Mouse (Mus musculus) limb, embryonic 14.5 days (tissue): ENCODE data around the gene Dennd1a. TPM values are rescaled to one million over a fixed set of nuclear protein-coding genes. Genes with fewer than 3 reads are reported as not detected.

Experiments
- ATAC-seq: fragments of 200-750 bp; cut with Nextera tagmentation; 2 replicates; pipeline ENCODE4 v1.8.0; 2017; ENCODE audit warnings: low read depth, moderate number of reproducible peaks, moderate TSS enrichment; ENCODE audit not compliant: low FRiP score
- DNase-seq: peaks from one replicate; pipeline ENCODE4 v3.0.0-alpha.2; 2015; ENCODE audit warnings: low spot score
- H3K27ac ChIP-seq: fragments of 300-500 bp; sonication (generic); replicated peaks from 2 replicates; pipeline ENCODE4 v1.5.1; 2014; ENCODE audit warnings: low read depth, mild to moderate bottlenecking, low read length, moderate library complexity, mixed read lengths
- H3K27me3 ChIP-seq: fragments of 300-500 bp; sonication (generic); 2 replicates; pipeline ENCODE4 v1.6.1; 2014; ENCODE audit warnings: low read length, mixed read lengths; ENCODE audit not compliant: control insufficient read depth, insufficient read depth
- H3K36me3 ChIP-seq: fragments of 300-500 bp; sonication (generic); 2 replicates; pipeline ENCODE4 v1.6.1; 2014; ENCODE audit warnings: mild to moderate bottlenecking, low read length, moderate library complexity, mixed read lengths; ENCODE audit not compliant: control insufficient read depth, insufficient read depth
- H3K4me1 ChIP-seq: fragments of 300-500 bp; sonication (generic); 2 replicates; pipeline ENCODE4 v1.6.1; 2014; ENCODE audit warnings: antibody characterized with exemption, low read length, mixed read lengths; ENCODE audit not compliant: control insufficient read depth, insufficient read depth
- H3K4me2 ChIP-seq: fragments of 300-500 bp; sonication (generic); replicated peaks from 2 replicates; pipeline ENCODE4 v1.6.1; 2014; ENCODE audit warnings: low read depth, mild to moderate bottlenecking, low read length, moderate library complexity; ENCODE audit not compliant: severe bottlenecking
- H3K4me3 ChIP-seq: fragments of 300-500 bp; sonication (generic); replicated peaks from 2 replicates; pipeline ENCODE4 v1.5.1; 2014; ENCODE audit warnings: low read length
- H3K9ac ChIP-seq: fragments of 300-500 bp; sonication (generic); 2 replicates; pipeline ENCODE4 v1.6.1; 2014; ENCODE audit warnings: mild to moderate bottlenecking, low read depth, low read length, moderate library complexity; ENCODE audit not compliant: severe bottlenecking
- H3K9me3 ChIP-seq: fragments of 300-500 bp; sonication (generic); 2 replicates; pipeline ENCODE4 v1.6.1; 2016; ENCODE audit warnings: low read length; ENCODE audit not compliant: control insufficient read depth
- POLR2A ChIP-seq: fragments of 200-500 bp; IDR thresholded peaks from 2 replicates; pipeline ENCODE4 v1.8.0; 2012; ENCODE audit warnings: inconsistent platforms, mild to moderate bottlenecking, moderate library complexity, borderline replicate concordance; ENCODE audit not compliant: insufficient read depth, insufficient read length; ENCODE audit errors: extremely low read depth
- whole genome bisulfite sequencing: fragments of 180-500 bp; shearing (Covaris S2); extraction: QIAGEN DNeasy Blood & Tissue Kit; methylation state at CpG from one replicate; pipeline ENCODE4 v1.1.7; 2014; 5-methylcytosine and 5-hydroxymethylcytosine counted together
- polyA plus RNA-seq, 2 experiments: library from polyadenylated mRNA; depleted of rRNA in 1 of 2; stranded (reverse) in 1 of 2; unstranded in 1 of 2; fragments of >200 nt; fragmentation: Nextera tagmentation in 1 of 2; extraction: Ambion mirVana in 1 of 2; gene quantifications; 2 replicates each; pipeline versions ENCODE4 v1.2.1 to v1.2.3; 2012 to 2014

Dennd1a gene
- polyA plus RNA-seq, 2 experiments, result 11.8 to 22.9 TPM

GRCm38 (mm10) chr2:37767080-37767547 is 520.1 kb downstream of the Dennd1a start:
- TF ChIP-seq POLR2A, result no peak
- Histone ChIP-seq H3K4me2 (peak overlapping the region; percentile 23; the same call in 1 of the 2 replicates), H3K9ac (no peak overlapping the region)

GRCm38 (mm10) chr2:37766027-37766761 is 521.0 kb downstream of the Dennd1a start:
- TF ChIP-seq POLR2A, result no peak
- Histone ChIP-seq H3K36me3 (no peaks in the 10 kb centered on the region), H3K9ac (no peak overlapping the region), H3K4me1 (peaks cover 56% of the 10 kb centered on the region), H3K27me3 (no peaks in the 10 kb centered on the region), H3K9me3 (no peaks in the 10 kb centered on the region), H3K4me3 (no peak overlapping the region), H3K27ac (no peak overlapping the region), H3K4me2 (no peak overlapping the region)
- ATAC-seq (no peak), DNase-seq (no peak)
- 54% methylated on average over 11 of the region's 11 CpGs for WGBS

More at GRCm38 (mm10) chr2:37767080-37767547, 520.1 kb downstream of the Dennd1a start:
- no peaks in the 10 kb centered on the region for H3K27me3 ChIP-seq
- no peak overlapping the region for H3K4me3 ChIP-seq
- no peaks in the 10 kb centered on the region for H3K9me3 ChIP-seq
- peak overlapping the region; percentile 27; the same call in 1 of the 2 replicates for H3K27ac ChIP-seq
- WGBS, result 6% methylated on average over 9 of the region's 9 CpGs
- peak; percentile 24 for ATAC-seq
- H3K36me3 ChIP-seq, result no peaks in the 10 kb centered on the region
- peaks cover 61% of the 10 kb centered on the region for H3K4me1 ChIP-seq
- DNase-seq, result peak; percentile 67

- Histone ChIP-seq H3K9ac (0 out of 2 replicates have a peak overlapping the region, but pooled peaks have one; percentile 12), H3K36me3 (no peaks in the 10 kb centered on the region), H3K27me3 (no peaks in the 10 kb centered on the region), H3K27ac (no peak overlapping the region), H3K4me2 (peak overlapping the region; percentile 21), H3K4me3 (no peak overlapping the region), H3K4me1 (peaks cover 52% of the 10 kb centered on the region), H3K9me3 (no peaks in the 10 kb centered on the region)
- DNase-seq, result no peak
- WGBS, result 13% methylated on average over 21 of the region's 21 CpGs
- no peak for ATAC-seq
- no peak for TF ChIP-seq POLR2A
Measured at GRCm38 (mm10) chr2:37765082-37765483, 522.1 kb downstream of the Dennd1a start.

GRCm38 (mm10) chr2:37764514-37764913 is 522.7 kb downstream of the Dennd1a start:
- Histone ChIP-seq H3K4me3 (no peak overlapping the region), H3K27me3 (no peaks in the 10 kb centered on the region), H3K4me2 (no peak overlapping the region), H3K9ac (no peak overlapping the region), H3K9me3 (no peaks in the 10 kb centered on the region), H3K36me3 (no peaks in the 10 kb centered on the region), H3K4me1 (peaks cover 52% of the 10 kb centered on the region), H3K27ac (no peak overlapping the region)
- ATAC-seq, result no peak
- DNase-seq, result no peak
- TF ChIP-seq POLR2A, result no peak
- WGBS, result 50% methylated on average over 2 of the region's 2 CpGs

GRCm38 (mm10) chr2:37763638-37764037 is 523.6 kb downstream of the Dennd1a start:
- Histone ChIP-seq H3K4me2 (no peak overlapping the region), H3K4me1 (peaks cover 50% of the 10 kb centered on the region), H3K27me3 (no peaks in the 10 kb centered on the region), H3K9me3 (no peaks in the 10 kb centered on the region), H3K27ac (no peak overlapping the region), H3K4me3 (no peak overlapping the region), H3K36me3 (no peaks in the 10 kb centered on the region), H3K9ac (no peak overlapping the region)
- TF ChIP-seq POLR2A, result no peak
- DNase-seq (no peak), ATAC-seq (no peak)
- 28% methylated on average over 3 of the region's 3 CpGs for WGBS
